Mouse (Mus musculus) adrenal gland, postnatal 25 days (tissue): ENCODE measurements around the gene Rhbg. TPM values are rescaled to one million over a fixed set of nuclear protein-coding genes. Genes with fewer than 3 reads are reported as not detected.

Experiments used
- DNase-seq: peaks from one replicate; pipeline ENCODE4 v3.0.0; 2021; ENCODE audit warnings: mixed read lengths
- total RNA-seq: library from RNA; stranded (reverse); gene quantifications from 2 replicates; pipeline ENCODE4 v1.2.3, GENCODE M21; 2021

The Rhbg gene
- total RNA-seq, 1 experiment from 2014 or later, result 4.4 TPM

GRCm38 (mm10) chr3:88227976-88228375, 26.5 kb downstream of the Rhbg start:
- no peak for DNase-seq

- DNase-seq, result no peak
Observed at GRCm38 (mm10) chr3:88227260-88227659, 27.2 kb downstream of the Rhbg start.

GRCm38 (mm10) chr3:88226101-88226845, 28.2 kb downstream of the Rhbg start:
- no peak for DNase-seq

- no peak for DNase-seq
Observed at GRCm38 (mm10) chr3:88224929-88225328, 29.6 kb downstream of the Rhbg start.

- no peak for DNase-seq
Observed at GRCm38 (mm10) chr3:88222446-88222845, 32.1 kb downstream of the Rhbg start.

GRCm38 (mm10) chr3:88221519-88222390, 32.8 kb downstream of the Rhbg start:
- no peak for DNase-seq

- peak; percentile 83 for DNase-seq
Observed at GRCm38 (mm10) chr3:88220842-88221241, 33.7 kb downstream of the Rhbg start.

- DNase-seq, result no peak
Observed at GRCm38 (mm10) chr3:88219940-88220339, 34.6 kb downstream of the Rhbg start.

GRCm38 (mm10) chr3:88217679-88218078, 36.8 kb downstream of the Rhbg start:
- DNase-seq, result no peak

GRCm38 (mm10) chr3:88216534-88217326, 37.8 kb downstream of the Rhbg start:
- no peak for DNase-seq

- DNase-seq, result no peak
Observed at GRCm38 (mm10) chr3:88216116-88216515, 38.4 kb downstream of the Rhbg start.

- no peak for DNase-seq
Observed at GRCm38 (mm10) chr3:88215553-88216004, 38.9 kb downstream of the Rhbg start.

- peak; percentile 20 for DNase-seq
Observed at GRCm38 (mm10) chr3:88214971-88215552, 39.4 kb downstream of the Rhbg start.

GRCm38 (mm10) chr3:88214197-88214938, 40.1 kb downstream of the Rhbg start:
- DNase-seq, result no peak

GRCm38 (mm10) chr3:88213019-88213418, 41.5 kb downstream of the Rhbg start:
- no peak for DNase-seq

GRCm38 (mm10) chr3:88212356-88212755, 42.2 kb downstream of the Rhbg start:
- DNase-seq, result no peak

GRCm38 (mm10) chr3:88210918-88211317, 43.6 kb downstream of the Rhbg start:
- no peak for DNase-seq

- no peak for DNase-seq
Observed at GRCm38 (mm10) chr3:88210121-88210520, 44.4 kb downstream of the Rhbg start.

GRCm38 (mm10) chr3:88209306-88209705, 45.2 kb downstream of the Rhbg start:
- DNase-seq, result no peak

- DNase-seq, result no peak
Observed at GRCm38 (mm10) chr3:88208226-88208720, 46.2 kb downstream of the Rhbg start.

- no peak for DNase-seq
Observed at GRCm38 (mm10) chr3:88207451-88208100, 46.9 kb downstream of the Rhbg start.
